15 mouse cellular contexts compared by ENCODE assay signal in the genomic region with DNA sequence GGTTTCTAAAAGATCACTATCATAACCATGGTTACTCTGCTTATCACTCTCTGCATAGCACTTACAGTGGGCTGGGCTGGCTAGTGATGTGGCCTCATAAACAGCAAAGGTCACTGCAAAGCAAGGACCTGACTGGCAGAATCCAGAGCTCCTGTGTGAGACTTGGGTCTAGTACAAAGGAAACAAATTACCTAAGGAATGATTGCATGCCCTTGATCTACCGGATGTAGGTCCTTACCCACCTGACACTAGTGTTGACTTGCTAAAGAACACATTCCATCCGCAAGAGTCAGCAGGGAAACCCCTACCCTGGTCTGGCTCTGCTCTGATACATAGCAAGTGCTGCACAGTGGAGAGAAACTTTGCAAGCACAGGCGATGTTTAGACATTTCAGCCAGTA.
A peak's percentile ranks its signal among the peaks of the same experiment; 100 is the strongest.
DNase-seq lines count a peak whose midpoint lies in the region; ATAC-seq and TF ChIP-seq lines count a peak whose summit lies in the region.
"Had no signal": no experiment of that assay in that cellular context is flagged by ENCODE, and none has a peak within 500 bp of the region (broad histone marks: within the 10 kb centered on the region; RNA-seq: fewer than 3 reads in every experiment).

No protein-coding gene starts in this region.

- no peaks in the 10 kb centered on the region for H3K4me1 ChIP-seq in kidney, embryonic 14.5 days (ENCODE audit: control insufficient read depth, insufficient read depth, low read length)
- no peaks in the 10 kb centered on the region for H3K4me1 ChIP-seq in intestine, embryonic 16.5 days (ENCODE audit: control insufficient read depth, insufficient read depth, low read length)
- H3K4me1 ChIP-seq in midbrain, embryonic 11.5 days (ENCODE audit: control insufficient read depth, insufficient read depth, low read length) = no peaks in the 10 kb centered on the region
- H3K4me1 ChIP-seq: neural tube, embryonic 13.5 days had no signal

- H3K27me3 ChIP-seq in kidney, embryonic 14.5 days (ENCODE audit: control insufficient read depth, insufficient read depth, low read length) = no peaks in the 10 kb centered on the region
- H3K27me3 ChIP-seq in Patski = no peaks in the 10 kb centered on the region
- no peaks in the 10 kb centered on the region for H3K27me3 ChIP-seq in intestine, embryonic 16.5 days (replicated peaks; ENCODE audit: control insufficient read depth, insufficient read depth, low read length)
- H3K27me3 ChIP-seq in midbrain, embryonic 11.5 days (ENCODE audit: control insufficient read depth, insufficient read depth, low read length) = no peaks in the 10 kb centered on the region
- H3K27me3 ChIP-seq: neural tube, embryonic 13.5 days had no signal

- in situ Hi-C loops in Patski (cut with MboI; ENCODE audit: low pct_unique_long_range_greater_than_20kb) = loop anchor here (10.0 kb wide), 2 partner anchors 299 to 321 kb away; a partner anchor contains a TSS

- no peak for TF ChIP-seq CTCF in Patski (IDR thresholded peaks at IDR 0.05)

- POLR2A ChIA-PET in Patski (lab: Charles Lee) = no interaction called here

- H3K4me2 ChIP-seq in kidney, embryonic 14.5 days (replicated peaks; ENCODE audit: low read depth, low read length) = no peak overlapping the region
- H3K4me2 ChIP-seq in intestine, embryonic 16.5 days (ENCODE audit: low read depth, low read length) = no peak overlapping the region
- no peak overlapping the region for H3K4me2 ChIP-seq in midbrain, embryonic 11.5 days
- H3K4me2 ChIP-seq: neural tube, embryonic 13.5 days had no signal

- no peak overlapping the region for H3K9ac ChIP-seq in kidney, embryonic 14.5 days (ENCODE audit: low read depth, low read length)
- no peak overlapping the region for H3K9ac ChIP-seq in intestine, embryonic 16.5 days (ENCODE audit: low read depth, low read length)
- no peak overlapping the region for H3K9ac ChIP-seq in midbrain, embryonic 11.5 days (ENCODE audit: low read length)
- H3K9ac ChIP-seq: neural tube, embryonic 13.5 days had no signal

- DNase-seq in kidney, postnatal 36 days = no peak
- DNase-seq in Patski (ENCODE audit: low read depth, low spot score) = no peak
- DNase-seq in lung, postnatal 4 days = peak; percentile 16 to 48
- DNase-seq in midbrain, embryonic 11.5 days (ENCODE audit: low spot score, missing footprints) = no peak
- no peak for DNase-seq in gastrocnemius, postnatal 36 days
- DNase-seq: cerebellum, adult 8-10 months; liver; spleen, adult 18-20 months had no signal

- 75% methylated on average over 3 of the region's 3 CpGs for WGBS in kidney, embryonic 14.5 days
- 41% methylated on average over 3 of the region's 3 CpGs for WGBS in intestine, embryonic 16.5 days
- WGBS in midbrain, embryonic 11.5 days = 84% methylated on average over 3 of the region's 3 CpGs

- CTCF ChIA-PET in Patski (lab: Charles Lee) = interaction anchor here (1.0 to 1.2 kb wide), 2 partner anchors 11 to 16 kb away, joined by 3 read pairs; no protein-coding TSS in a partner anchor

- no peak overlapping the region for H3K4me3 ChIP-seq in kidney, embryonic 14.5 days (ENCODE audit: low read length)
- no peak overlapping the region for H3K4me3 ChIP-seq in intestine, embryonic 16.5 days (ENCODE audit: low read length)
- no peak overlapping the region for H3K4me3 ChIP-seq in midbrain, embryonic 11.5 days (ENCODE audit: low read depth, low read length)
- H3K4me3 ChIP-seq: erythroblast, embryonic 14.5 days; neural tube, embryonic 13.5 days had no signal

- H3K9me3 ChIP-seq in kidney, embryonic 14.5 days (ENCODE audit: control insufficient read depth, low read length) = no peaks in the 10 kb centered on the region
- H3K9me3 ChIP-seq in intestine, embryonic 16.5 days (ENCODE audit: control insufficient read depth, low read length) = no peaks in the 10 kb centered on the region
- H3K9me3 ChIP-seq in midbrain, embryonic 11.5 days (ENCODE audit: control insufficient read depth, low read length) = no peaks in the 10 kb centered on the region
- H3K9me3 ChIP-seq: neural tube, embryonic 13.5 days had no signal

- intact Hi-C loops in gastrocnemius, postnatal 36 days (cut with DNase I) = no loop called here

- no peak overlapping the region for H3K27ac ChIP-seq in kidney, embryonic 14.5 days (ENCODE audit: low read depth, low read length)
- no peak overlapping the region for H3K27ac ChIP-seq in intestine, embryonic 16.5 days (ENCODE audit: low read length)
- H3K27ac ChIP-seq in midbrain, embryonic 11.5 days (ENCODE audit: low read depth, low read length) = no peak overlapping the region
- H3K27ac ChIP-seq: neural tube, embryonic 13.5 days had no signal

- H3K36me3 ChIP-seq in kidney, embryonic 14.5 days (ENCODE audit: control insufficient read depth, insufficient read depth, low read length) = no peaks in the 10 kb centered on the region
- H3K36me3 ChIP-seq in intestine, embryonic 16.5 days (ENCODE audit: control insufficient read depth, insufficient read depth, low read length) = no peaks in the 10 kb centered on the region
- no peaks in the 10 kb centered on the region for H3K36me3 ChIP-seq in midbrain, embryonic 11.5 days (ENCODE audit: control insufficient read depth, insufficient read depth, low read length)
- H3K36me3 ChIP-seq: neural tube, embryonic 13.5 days had no signal

- 0 out of 2 replicates have a peak, but pooled peaks have one; percentile 62 for ATAC-seq in kidney, embryonic 14.5 days (ENCODE audit: low FRiP score, low TSS enrichment)
- ATAC-seq in Patski = peak; percentile 92
- peak; percentile 64 for ATAC-seq in intestine, embryonic 16.5 days
- no peak for ATAC-seq in midbrain, embryonic 11.5 days (ENCODE audit: low FRiP score)
- ATAC-seq: CD4-positive, CD25-positive, alpha-beta regulatory T cell, adult 4 months; inflammation-experienced regulatory T-cells, adult 6 months; midbrain, embryonic 16.5 days had no signal

Comparison
In these comparisons a context has a peak if more than half of its experiments do, and no peak if none do; other contexts are left out.
1. DNase-seq: peak in lung, postnatal 4 days (2 of 2); none in kidney, postnatal 36 days (0 of 2), Patski (single experiment), midbrain, embryonic 11.5 days (single experiment) and gastrocnemius, postnatal 36 days (0 of 2).